Comparison of ENCODE assay signal across 18 mouse cellular contexts in genomic region chr4:35807497-35808210, GRCm38 (mm10).
DNase-seq lines count a peak whose midpoint lies in the region; ATAC-seq lines count a peak whose summit lies in the region.
"Had no signal": no experiment of that assay in that cellular context is flagged by ENCODE, and none has a peak within 500 bp of the region (broad histone marks: within the 10 kb centered on the region; RNA-seq: fewer than 3 reads in every experiment).

No protein-coding gene starts in this region.

- H3K9me3 ChIP-seq in neural tube, embryonic 12.5 days: no peaks in the 10 kb centered on the region
- no peaks in the 10 kb centered on the region for H3K9me3 ChIP-seq in midbrain, embryonic 13.5 days
- no peaks in the 10 kb centered on the region for H3K9me3 ChIP-seq in liver, embryonic 11.5 days (ENCODE audit: control insufficient read depth, low read length)
- H3K9me3 ChIP-seq: hindbrain, embryonic 12.5 days; intestine, embryonic 15.5 days; kidney, embryonic 15.5 days; liver, embryonic 13.5 days; lung, embryonic 15.5 days had no signal

- peaks cover 5% of the 10 kb centered on the region; the same call in 1 of the 2 replicates for H3K4me1 ChIP-seq in neural tube, embryonic 12.5 days
- peaks cover 9% of the 10 kb centered on the region for H3K4me1 ChIP-seq in midbrain, embryonic 13.5 days (replicated peaks)
- H3K4me1 ChIP-seq in liver, embryonic 11.5 days (replicated peaks; ENCODE audit: control insufficient read depth, insufficient read depth, low read length): no peaks in the 10 kb centered on the region
- H3K4me1 ChIP-seq: intestine, embryonic 15.5 days; kidney, embryonic 15.5 days; liver, embryonic 13.5 days; lung, embryonic 15.5 days had no signal

- no peak overlapping the region for H3K4me2 ChIP-seq in neural tube, embryonic 12.5 days (replicated peaks)
- H3K4me2 ChIP-seq in midbrain, embryonic 13.5 days (replicated peaks): no peak overlapping the region
- no peak overlapping the region for H3K4me2 ChIP-seq in liver, embryonic 11.5 days
- H3K4me2 ChIP-seq: hindbrain, embryonic 12.5 days; intestine, embryonic 15.5 days; kidney, embryonic 15.5 days; liver, embryonic 13.5 days; lung, embryonic 15.5 days had no signal

- H3K9ac ChIP-seq in neural tube, embryonic 12.5 days: no peak overlapping the region
- no peak overlapping the region for H3K9ac ChIP-seq in midbrain, embryonic 13.5 days (replicated peaks)
- no peak overlapping the region for H3K9ac ChIP-seq in liver, embryonic 11.5 days (ENCODE audit: low read depth, low read length)
- H3K9ac ChIP-seq: hindbrain, embryonic 12.5 days; intestine, embryonic 15.5 days; kidney, embryonic 15.5 days; liver, embryonic 13.5 days; lung, embryonic 15.5 days had no signal

- DNase-seq in embryo, embryonic 10 days (ENCODE audit: low spot score): peak; percentile 4
- DNase-seq in embryo, embryonic 9.5 days (ENCODE audit: extremely low spot score): no peak
- DNase-seq in neural tube, embryonic 10.5 days (ENCODE audit: extremely low spot score, low spot score): no peak
- DNase-seq in ovary, postnatal 14 days (ENCODE audit: low spot score): no peak
- DNase-seq in B cell, adult 2 months: no peak
- no peak for DNase-seq in liver, embryonic 11.5 days (ENCODE audit: low spot score)
- DNase-seq: adrenal gland, postnatal 10 days; gastrocnemius, postnatal 10 days; heart, adult 2 months; layer of hippocampus, postnatal 36 days; liver, embryonic 13.5 days had no signal

- no peaks in the 10 kb centered on the region for H3K27me3 ChIP-seq in neural tube, embryonic 12.5 days (replicated peaks)
- H3K27me3 ChIP-seq in midbrain, embryonic 13.5 days: no peaks in the 10 kb centered on the region
- no peaks in the 10 kb centered on the region for H3K27me3 ChIP-seq in liver, embryonic 11.5 days (replicated peaks; ENCODE audit: control insufficient read depth, insufficient read depth, low read length)
- H3K27me3 ChIP-seq: hindbrain, embryonic 12.5 days; intestine, embryonic 15.5 days; kidney, embryonic 15.5 days; liver, embryonic 13.5 days; lung, embryonic 15.5 days had no signal

- no peak overlapping the region for H3K4me3 ChIP-seq in neural tube, embryonic 12.5 days
- no peak overlapping the region for H3K4me3 ChIP-seq in midbrain, embryonic 13.5 days (replicated peaks)
- H3K4me3 ChIP-seq in liver, embryonic 11.5 days (ENCODE audit: low read depth, low read length): no peak overlapping the region
- H3K4me3 ChIP-seq: heart, adult 2 months; hindbrain, embryonic 12.5 days; intestine, embryonic 15.5 days; kidney, embryonic 15.5 days; liver, embryonic 13.5 days; lung, embryonic 15.5 days; myocyte had no signal

- 35% methylated on average over 6 of the region's 6 CpGs for WGBS in neural tube, embryonic 12.5 days
- WGBS in midbrain, embryonic 13.5 days: 46% methylated on average over 6 of the region's 6 CpGs
- WGBS in liver, embryonic 11.5 days: 78% methylated on average over 6 of the region's 6 CpGs

- H3K36me3 ChIP-seq in neural tube, embryonic 12.5 days: no peaks in the 10 kb centered on the region
- H3K36me3 ChIP-seq in midbrain, embryonic 13.5 days: no peaks in the 10 kb centered on the region
- H3K36me3 ChIP-seq in liver, embryonic 11.5 days (ENCODE audit: control insufficient read depth, insufficient read depth, low read length): no peaks in the 10 kb centered on the region
- H3K36me3 ChIP-seq: hindbrain, embryonic 12.5 days; intestine, embryonic 15.5 days; kidney, embryonic 15.5 days; liver, embryonic 13.5 days; lung, embryonic 15.5 days had no signal

- no peak overlapping the region for H3K27ac ChIP-seq in neural tube, embryonic 12.5 days
- peak overlapping the region; percentile 46; the same call in 1 of the 2 replicates for H3K27ac ChIP-seq in midbrain, embryonic 13.5 days
- H3K27ac ChIP-seq in liver, embryonic 11.5 days (ENCODE audit: low read depth, low read length): no peak overlapping the region
- H3K27ac ChIP-seq: heart, adult 2 months; hindbrain, embryonic 12.5 days; intestine, embryonic 15.5 days; kidney, embryonic 15.5 days; liver, embryonic 13.5 days; lung, embryonic 15.5 days had no signal

- ATAC-seq in neural tube, embryonic 12.5 days (ENCODE audit: low FRiP score, low read depth): peak; percentile 68
- peak; percentile 70 for ATAC-seq in midbrain, embryonic 13.5 days
- ATAC-seq in liver, embryonic 11.5 days (replicated peaks; ENCODE audit: low FRiP score): no peak
- ATAC-seq: intestine, embryonic 15.5 days had no signal
